Mouse (Mus musculus): ENCODE data around the gene Slc4a4. TPM values are rescaled to one million over a fixed set of nuclear protein-coding genes. Genes with fewer than 3 reads are reported as not detected.

Gene Slc4a4
- polyA plus RNA-seq (2016; fragmentation: Nextera tagmentation; extraction: Ambion mirVana): 2.0 and 2.5 TPM in 2 replicates

- H3K9me3 ChIP-seq: no peaks in the 10 kb centered on the region
- H3K36me3 ChIP-seq: no peaks in the 10 kb centered on the region
- peaks cover 15% of the 10 kb centered on the region for H3K4me1 ChIP-seq (replicated peaks)
- DNase-seq (ENCODE audit: low spot score): peak; percentile 70
- peaks cover 27% of the 10 kb centered on the region for H3K27me3 ChIP-seq (ENCODE audit: insufficient read depth, poor library complexity, severe bottlenecking)
- H3K4me3 ChIP-seq: peak within 1 kb of the TSS; percentile 82
- H3K27ac ChIP-seq: peak within 1 kb of the TSS; percentile 89
- under 1% methylated on average over 117 of the region's 119 CpGs for WGBS
These were observed at the start of gene Slc4a4 for GRCm38 (mm10) chr5:88886668-88887555. TSS of gene Slc4a4 (plus strand) at chr5:88886818.

DNA sequence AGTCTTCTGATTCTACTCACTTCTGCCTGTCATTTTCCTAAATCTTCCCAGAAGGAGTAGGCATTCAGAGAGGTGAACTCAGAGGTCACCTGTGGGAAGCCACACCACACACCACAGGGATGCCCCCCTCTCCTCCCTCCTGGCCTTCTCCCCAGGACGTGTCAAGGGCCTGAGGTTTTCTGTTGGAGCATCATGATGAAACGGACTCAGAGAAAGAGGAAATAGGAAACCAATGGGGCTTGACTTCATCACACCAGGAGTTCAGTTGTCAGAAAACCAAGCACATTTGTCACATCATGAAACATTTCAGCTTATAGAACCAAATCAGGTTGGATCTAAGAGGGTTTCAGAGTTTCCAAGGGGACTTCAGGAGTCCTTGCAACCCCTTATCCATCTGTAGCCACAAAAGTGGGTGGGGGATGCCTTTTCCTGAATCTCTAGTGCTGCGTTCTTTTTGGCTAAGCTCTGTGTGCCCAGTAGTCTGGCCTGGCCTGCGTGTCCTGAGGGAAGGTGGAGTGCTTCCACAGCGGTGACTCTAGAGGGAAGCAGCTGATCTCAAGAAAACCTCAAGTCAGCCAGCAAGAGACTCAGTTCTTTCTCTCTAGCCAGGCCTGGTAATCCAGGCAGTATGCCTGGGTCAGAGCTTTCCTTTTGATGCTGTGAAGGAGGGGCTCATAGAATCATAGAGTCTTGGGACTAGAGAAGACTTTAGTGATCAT, 46.4 kb upstream of the Slc4a4 start:
- Histone ChIP-seq H3K36me3 (no peaks in the 10 kb centered on the region), H3K4me3 (no peak overlapping the region), H3K27ac (no peak overlapping the region), H3K4me1 (replicated peaks) (no peaks in the 10 kb centered on the region), H3K9me3 (no peaks in the 10 kb centered on the region), H3K27me3 (ENCODE audit: insufficient read depth, poor library complexity, severe bottlenecking) (no peaks in the 10 kb centered on the region)
- DNase-seq (ENCODE audit: low spot score): no peak
- WGBS: 71% methylated on average over 5 of the region's 5 CpGs

DNA sequence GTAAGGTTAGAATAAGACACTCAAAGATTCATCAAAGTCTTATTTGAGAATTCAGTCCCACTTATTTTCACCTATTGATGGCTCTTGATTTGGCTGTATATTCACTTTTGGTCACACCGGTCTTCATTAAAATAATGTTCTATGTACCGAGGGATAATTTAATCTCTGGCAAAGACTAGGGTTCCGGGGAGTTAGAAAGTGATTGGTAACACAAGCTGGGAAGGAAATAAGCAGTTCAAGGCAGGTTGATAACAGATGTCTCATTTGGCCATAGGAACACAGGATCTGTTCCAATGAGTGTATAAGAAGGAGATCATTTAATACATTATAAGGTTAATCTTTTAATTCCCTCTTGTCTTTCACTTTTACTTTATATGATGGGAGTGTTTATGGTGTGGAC, 29.3 kb upstream of the Slc4a4 start:
- no peak overlapping the region for H3K27ac ChIP-seq
- H3K4me3 ChIP-seq: no peak overlapping the region
- H3K9me3 ChIP-seq: no peaks in the 10 kb centered on the region
- H3K27me3 ChIP-seq (ENCODE audit: insufficient read depth, poor library complexity, severe bottlenecking): no peaks in the 10 kb centered on the region
- H3K4me1 ChIP-seq (replicated peaks): peaks cover 6% of the 10 kb centered on the region; the same call in 1 of the 2 replicates
- H3K36me3 ChIP-seq: no peaks in the 10 kb centered on the region
- DNase-seq (ENCODE audit: low spot score): no peak
- WGBS: 94% methylated on average over 3 of the region's 3 CpGs

GRCm38 (mm10) chr5:88857801-88858200, 28.8 kb upstream of the Slc4a4 start:
- H3K36me3 ChIP-seq: no peaks in the 10 kb centered on the region
- no peaks in the 10 kb centered on the region for H3K9me3 ChIP-seq
- no peak overlapping the region for H3K27ac ChIP-seq
- DNase-seq (ENCODE audit: low spot score): no peak
- WGBS: 91% methylated on average over 4 of the region's 4 CpGs
- no peaks in the 10 kb centered on the region for H3K27me3 ChIP-seq (ENCODE audit: insufficient read depth, poor library complexity, severe bottlenecking)
- peaks cover 6% of the 10 kb centered on the region; the same call in 1 of the 2 replicates for H3K4me1 ChIP-seq (replicated peaks)
- no peak overlapping the region for H3K4me3 ChIP-seq

DNA sequence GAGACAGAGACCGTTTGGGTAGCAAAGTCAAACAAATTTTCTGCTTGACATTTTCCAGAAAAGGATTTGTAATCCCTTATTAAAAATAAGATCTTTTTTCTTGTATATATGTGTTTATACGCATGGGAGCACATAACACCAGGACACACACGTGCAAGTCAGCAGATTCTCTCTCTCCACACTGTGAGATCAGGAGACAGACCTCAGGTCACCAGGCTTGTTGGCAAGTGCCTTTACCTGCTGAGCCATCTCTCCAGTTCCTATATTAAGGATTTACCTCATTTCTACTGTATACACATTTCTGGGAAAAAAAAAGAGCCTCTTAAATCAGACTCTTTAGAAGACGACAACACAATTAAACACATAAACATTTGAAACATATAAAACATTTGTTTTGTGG, 28.4 kb upstream of the Slc4a4 start:
- H3K4me3 ChIP-seq: no peak overlapping the region
- no peak overlapping the region for H3K27ac ChIP-seq
- 85% methylated on average over 4 of the region's 4 CpGs for WGBS
- H3K4me1 ChIP-seq (replicated peaks): peaks cover 6% of the 10 kb centered on the region; the same call in 1 of the 2 replicates
- no peak for DNase-seq (ENCODE audit: low spot score)
- H3K9me3 ChIP-seq: no peaks in the 10 kb centered on the region
- no peaks in the 10 kb centered on the region for H3K27me3 ChIP-seq (ENCODE audit: insufficient read depth, poor library complexity, severe bottlenecking)
- no peaks in the 10 kb centered on the region for H3K36me3 ChIP-seq

GRCm38 (mm10) chr5:88862163-88862562, 24.5 kb upstream of the Slc4a4 start:
- 75% methylated on average over 3 of the region's 3 CpGs for WGBS
- Histone ChIP-seq H3K27me3 (ENCODE audit: insufficient read depth, poor library complexity, severe bottlenecking) (no peaks in the 10 kb centered on the region), H3K9me3 (no peaks in the 10 kb centered on the region), H3K27ac (no peak overlapping the region), H3K4me1 (replicated peaks) (peaks cover 6% of the 10 kb centered on the region; the same call in 1 of the 2 replicates), H3K36me3 (no peaks in the 10 kb centered on the region), H3K4me3 (no peak overlapping the region)
- DNase-seq (ENCODE audit: low spot score): peak; percentile 10

DNA sequence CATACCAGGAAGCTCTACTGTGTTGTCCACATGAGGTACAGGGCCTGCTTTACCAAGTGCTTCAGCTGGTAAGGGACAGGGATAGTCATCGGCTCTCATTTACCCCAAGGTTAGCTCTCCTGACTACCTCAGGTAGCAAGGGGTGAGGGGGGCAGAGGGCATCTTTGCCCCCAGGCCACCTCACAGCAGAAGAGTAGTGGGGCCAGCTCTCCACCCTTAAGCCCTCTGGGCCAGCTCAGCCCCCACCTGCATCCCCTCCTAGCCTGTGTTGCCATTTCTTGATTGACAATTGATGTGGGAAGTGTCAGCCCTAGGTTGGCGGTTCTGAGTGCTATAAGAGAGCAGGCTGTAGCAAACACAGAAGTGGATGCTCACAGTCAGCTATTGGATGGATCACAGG, 23.8 kb upstream of the Slc4a4 start:
- no peaks in the 10 kb centered on the region for H3K27me3 ChIP-seq (ENCODE audit: insufficient read depth, poor library complexity, severe bottlenecking)
- H3K4me3 ChIP-seq: no peak overlapping the region

GRCm38 (mm10) chr5:88884101-88884500, 2.5 kb upstream of the Slc4a4 start:
- Histone ChIP-seq H3K27me3 (ENCODE audit: insufficient read depth, poor library complexity, severe bottlenecking) (peaks cover 27% of the 10 kb centered on the region), H3K36me3 (no peaks in the 10 kb centered on the region), H3K4me3 (no peak overlapping the region), H3K27ac (no peak overlapping the region), H3K4me1 (replicated peaks) (peaks cover 15% of the 10 kb centered on the region), H3K9me3 (no peaks in the 10 kb centered on the region)
- WGBS: 21% methylated on average over 3 of the region's 3 CpGs
- DNase-seq (ENCODE audit: low spot score): peak; percentile 34

More for the DNA sequence above, 23.8 kb upstream of the Slc4a4 start:
- 90% methylated on average over 2 of the region's 2 CpGs for WGBS
- no peaks in the 10 kb centered on the region for H3K36me3 ChIP-seq
- H3K4me1 ChIP-seq (replicated peaks): peaks cover 6% of the 10 kb centered on the region; the same call in 1 of the 2 replicates
- DNase-seq (ENCODE audit: low spot score): no peak
- H3K27ac ChIP-seq: no peak overlapping the region
- H3K9me3 ChIP-seq: no peaks in the 10 kb centered on the region

DNA sequence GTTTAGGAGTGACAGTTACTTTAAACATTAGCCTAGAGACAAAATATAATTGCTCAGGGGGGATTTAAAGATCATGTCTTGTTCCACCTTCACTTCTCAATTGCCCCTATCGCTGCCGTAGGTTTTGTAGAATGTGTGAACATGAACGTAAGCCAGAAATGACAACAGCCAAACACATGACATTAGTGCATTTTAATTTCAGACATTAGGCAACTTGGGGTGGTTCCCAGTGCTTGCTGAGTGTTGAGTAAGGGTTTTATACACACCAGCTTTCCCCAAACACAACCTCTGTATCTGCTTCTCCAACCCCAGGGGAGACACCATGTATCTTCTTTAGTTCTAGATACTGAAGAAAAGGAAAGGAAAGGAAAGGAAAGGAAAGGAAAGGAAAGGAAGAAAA, 1.1 kb upstream of the Slc4a4 start:
- H3K27ac ChIP-seq: no peak overlapping the region
- 92% methylated on average over 3 of the region's 3 CpGs for WGBS
- no peak for DNase-seq (ENCODE audit: low spot score)
- H3K27me3 ChIP-seq (ENCODE audit: insufficient read depth, poor library complexity, severe bottlenecking): peaks cover 27% of the 10 kb centered on the region
- no peak overlapping the region for H3K4me3 ChIP-seq
- H3K36me3 ChIP-seq: no peaks in the 10 kb centered on the region
- no peaks in the 10 kb centered on the region for H3K9me3 ChIP-seq
- H3K4me1 ChIP-seq (replicated peaks): peaks cover 15% of the 10 kb centered on the region

DNA sequence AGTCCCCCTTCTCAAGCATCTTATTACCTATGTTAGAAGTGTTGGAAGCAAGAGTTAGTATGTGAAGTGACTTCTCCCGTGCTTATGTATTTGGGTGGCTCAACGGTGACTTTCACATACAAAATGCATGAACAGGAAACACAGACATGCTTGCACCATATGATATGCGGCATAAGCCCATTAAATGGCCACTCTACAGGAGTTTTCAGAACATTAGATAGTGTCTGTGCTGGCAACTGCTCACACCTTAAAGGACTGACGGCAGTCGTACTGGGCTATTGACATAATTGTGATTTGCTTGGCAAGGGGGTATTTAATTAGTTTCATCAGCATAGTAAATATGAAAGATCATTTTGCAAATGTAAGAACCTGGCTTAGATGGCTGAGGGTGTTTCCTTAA, 674 bp upstream of the Slc4a4 start:
- 57% methylated on average over 5 of the region's 5 CpGs for WGBS
- DNase-seq (ENCODE audit: low spot score): no peak
- no peaks in the 10 kb centered on the region for H3K9me3 ChIP-seq
- H3K4me3 ChIP-seq: peak overlapping the region; percentile 82
- H3K27ac ChIP-seq: no peak overlapping the region
- peaks cover 15% of the 10 kb centered on the region for H3K4me1 ChIP-seq (replicated peaks)
- H3K27me3 ChIP-seq (ENCODE audit: insufficient read depth, poor library complexity, severe bottlenecking): peaks cover 27% of the 10 kb centered on the region
- no peaks in the 10 kb centered on the region for H3K36me3 ChIP-seq

DNA sequence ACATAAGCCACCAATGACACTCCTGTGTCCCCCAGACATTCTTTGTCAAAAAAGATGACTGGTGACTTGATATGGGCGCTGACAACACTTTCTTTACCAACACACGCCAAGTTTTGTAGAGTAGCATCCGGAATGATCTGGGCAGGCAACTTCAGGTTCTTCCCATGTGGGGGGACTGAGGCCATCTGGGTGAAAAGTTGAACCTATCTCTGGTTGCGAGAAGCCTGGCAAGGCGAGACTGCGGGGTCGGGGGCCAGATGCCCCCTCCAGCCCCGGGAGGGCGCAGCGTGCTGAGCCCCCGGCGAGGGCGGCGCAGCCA, 310 bp upstream of the Slc4a4 start:
- Histone ChIP-seq H3K9me3 (no peaks in the 10 kb centered on the region), H3K27ac (peak overlapping the region; percentile 89), H3K4me3 (peak overlapping the region; percentile 82), H3K27me3 (ENCODE audit: insufficient read depth, poor library complexity, severe bottlenecking) (peaks cover 27% of the 10 kb centered on the region), H3K36me3 (no peaks in the 10 kb centered on the region), H3K4me1 (replicated peaks) (peaks cover 15% of the 10 kb centered on the region)
- DNase-seq (ENCODE audit: low spot score): no peak
- WGBS: under 1% methylated on average over 14 of the region's 14 CpGs

GRCm38 (mm10) chr5:88887556-88888412, 1.2 kb downstream of the Slc4a4 start:
- Histone ChIP-seq H3K9me3 (no peaks in the 10 kb centered on the region), H3K4me3 (peak overlapping the region; percentile 82), H3K27me3 (ENCODE audit: insufficient read depth, poor library complexity, severe bottlenecking) (peaks cover 27% of the 10 kb centered on the region), H3K4me1 (replicated peaks) (peaks cover 15% of the 10 kb centered on the region), H3K27ac (peak overlapping the region; percentile 89), H3K36me3 (no peaks in the 10 kb centered on the region)
- WGBS: 2% methylated on average over 29 of the region's 29 CpGs
- DNase-seq (ENCODE audit: low spot score): peak; percentile 48

Measured in hindbrain, embryonic 10.5 days (tissue).